Mouse (Mus musculus) 416B (cell line): ENCODE results near the gene Usp7.
A peak's percentile ranks its signal among the peaks of the same experiment; 100 is the strongest.

Source experiments
- DNase-seq: peaks from one replicate; pipeline ENCODE4 v3.0.0; 2011; ENCODE audit warnings: low read depth

Usp7 gene

DNA sequence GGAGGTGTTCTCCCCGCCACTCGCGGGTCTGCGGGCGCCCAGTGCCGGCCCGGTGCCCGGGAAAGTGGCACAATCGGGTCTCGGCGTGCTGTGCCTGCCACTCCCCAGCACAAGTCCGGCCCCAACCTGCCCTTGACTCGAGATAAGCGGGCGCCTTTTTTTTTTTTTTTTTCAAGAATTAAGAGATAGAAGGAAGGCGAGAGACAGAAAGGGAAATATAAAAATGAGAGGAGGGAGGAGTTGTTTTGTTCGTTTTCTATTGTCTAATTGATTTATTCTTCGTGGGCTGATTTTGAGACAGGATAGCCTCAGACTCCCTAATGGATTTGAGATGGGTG, 119.8 kb downstream of the Usp7 start:
- no peak for DNase-seq

DNA sequence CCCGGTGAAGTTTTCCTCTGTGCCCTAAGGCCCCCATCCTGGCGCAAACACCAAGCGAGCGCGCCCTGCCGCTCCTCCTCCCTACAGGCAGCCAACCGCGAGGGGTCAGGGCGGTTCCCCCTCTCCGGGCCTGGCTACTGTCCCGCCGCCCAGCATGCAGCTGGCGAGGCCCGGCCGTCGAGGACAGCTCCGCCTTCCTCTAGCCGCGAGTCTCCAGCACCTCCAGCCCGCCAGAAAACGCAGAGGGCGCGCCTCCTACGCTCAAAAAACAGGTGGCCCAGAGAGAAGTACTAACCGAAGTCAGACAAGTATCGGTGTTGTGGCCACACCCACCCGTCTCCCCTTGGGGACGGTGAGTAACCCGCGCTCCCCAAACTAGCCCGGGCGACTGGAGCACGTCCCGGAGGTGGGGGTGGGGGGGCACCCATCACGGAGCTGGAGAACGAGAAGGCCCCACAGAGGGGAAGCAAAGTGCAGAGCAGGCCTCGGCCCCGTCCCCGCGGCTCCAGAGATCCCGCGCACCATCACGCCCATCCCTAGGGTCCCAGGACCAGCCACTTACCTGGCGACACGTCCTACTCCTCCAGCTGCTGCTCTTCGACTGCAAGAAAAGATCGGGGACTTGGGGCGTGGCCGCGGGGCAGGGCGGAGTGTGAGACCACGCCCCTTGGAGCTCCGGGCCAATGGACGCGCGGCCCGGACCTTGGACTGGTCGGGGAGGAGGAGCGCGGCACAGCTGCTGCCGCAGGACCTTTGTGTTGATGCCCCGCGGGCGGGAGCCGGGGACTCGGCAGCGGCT, 120.4 kb downstream of the Usp7 start, which contains the start of gene Carhsp1:
Gene Carhsp1 (minus strand): TSS at position 605 of the 799 bp plus-strand sequence.
- DNase-seq = peak; percentile 90

DNA sequence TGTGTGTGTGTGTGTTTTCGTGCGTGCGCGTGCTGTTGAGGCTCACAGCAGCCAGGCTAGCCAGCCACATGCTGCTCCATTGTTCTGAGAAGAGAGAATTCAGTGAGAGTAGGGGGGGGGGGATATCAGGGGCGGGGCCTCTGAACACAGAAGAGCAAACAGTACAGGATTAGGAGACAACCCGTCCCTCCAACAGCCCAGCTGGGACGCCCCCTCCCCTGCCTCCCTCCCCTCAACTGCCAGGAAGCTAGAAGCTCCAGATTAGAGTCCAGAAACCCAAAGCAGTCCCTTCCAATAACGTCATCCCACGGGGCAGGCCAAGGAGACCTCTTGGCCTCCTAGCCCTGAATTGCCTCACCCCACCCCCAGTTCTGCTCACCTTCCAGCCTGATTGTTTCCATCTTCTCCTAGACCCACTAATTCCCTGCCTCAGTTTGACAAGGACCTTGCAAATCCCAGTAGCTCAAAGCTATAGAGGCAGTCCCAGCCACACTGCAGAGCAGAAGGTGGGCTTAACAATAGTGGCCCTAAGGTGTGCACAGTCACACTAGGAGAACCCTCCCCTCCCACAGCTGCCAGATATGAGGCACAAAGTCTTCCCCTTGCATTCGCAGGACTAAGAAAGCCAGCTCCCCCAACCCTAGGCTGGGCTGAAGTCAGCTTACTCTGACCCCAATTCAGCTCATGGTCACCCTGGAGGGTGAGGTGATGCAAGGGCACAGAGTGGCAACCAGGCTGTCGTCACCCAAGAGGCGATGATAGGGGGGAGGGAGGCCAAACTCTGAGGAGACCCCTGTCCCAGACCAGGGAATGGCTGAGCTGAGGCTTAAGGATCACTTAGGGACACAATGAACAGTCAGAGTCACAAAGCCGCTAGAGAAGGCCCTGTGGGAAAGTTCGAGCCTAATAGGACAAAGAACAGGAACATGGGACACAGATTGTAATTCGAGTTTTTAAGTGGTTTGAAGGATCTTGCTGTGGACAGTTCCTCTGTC, 121.8 kb downstream of the Usp7 start:
- DNase-seq = no peak

DNA sequence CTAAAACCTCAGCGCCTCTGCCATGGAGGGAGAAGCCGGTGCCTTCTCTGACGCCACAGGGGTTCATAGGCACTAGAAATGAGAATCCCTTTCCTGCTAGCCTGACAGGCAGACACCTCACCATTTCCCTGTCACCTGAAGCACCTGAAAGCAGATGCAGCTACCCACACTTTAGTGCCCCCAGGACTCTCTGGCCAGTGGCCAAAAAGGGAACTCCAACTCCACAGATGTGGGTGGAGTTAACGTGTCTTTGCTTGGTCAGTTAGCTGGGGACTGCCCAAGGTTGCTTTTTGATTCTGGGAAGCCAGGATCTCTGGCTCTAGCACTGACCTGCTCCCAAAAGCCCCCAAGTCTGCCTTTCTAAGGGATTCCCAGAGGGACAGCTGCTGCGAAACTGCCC, 122.7 kb downstream of the Usp7 start:
- no peak for DNase-seq

DNA sequence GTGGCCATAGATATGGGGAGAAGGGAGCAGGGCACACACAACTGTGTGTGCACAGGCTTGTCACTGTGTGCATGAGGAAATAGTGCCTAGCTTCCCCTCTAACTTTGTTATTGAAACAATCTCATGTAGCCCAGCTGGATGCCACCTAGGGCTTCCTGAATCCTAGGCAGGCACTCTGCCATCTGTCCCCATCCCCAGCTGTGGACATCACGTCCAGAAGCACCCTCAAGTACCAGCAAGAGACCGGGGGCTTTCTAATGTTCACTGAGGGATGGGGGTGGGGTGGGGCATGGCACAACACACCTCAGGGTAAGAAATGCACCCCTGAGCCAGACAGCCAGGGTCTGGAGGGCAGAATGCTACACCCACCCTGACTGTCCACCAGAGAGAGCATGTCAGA, 123.7 kb downstream of the Usp7 start:
- DNase-seq = no peak

DNA sequence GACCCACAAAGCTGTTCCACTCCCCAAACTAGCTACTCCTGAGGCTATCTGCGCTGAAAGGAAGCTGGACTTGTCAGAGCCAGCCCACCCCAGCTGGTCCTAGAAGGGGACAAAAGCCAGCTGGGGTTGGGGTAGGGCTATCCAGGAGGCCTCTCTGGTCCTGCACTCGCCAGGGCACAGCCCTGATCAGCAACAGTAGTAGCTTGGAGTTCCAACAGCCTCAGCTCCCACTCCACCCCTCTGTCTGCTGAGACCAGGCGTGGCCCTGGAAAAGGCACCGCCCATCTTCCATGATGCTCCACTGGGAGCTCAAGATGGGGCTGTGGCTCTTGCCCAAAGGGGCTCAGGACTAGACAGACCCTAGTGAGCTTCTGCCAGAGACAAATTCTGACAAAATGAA, 124.3 kb downstream of the Usp7 start:
- no peak for DNase-seq

DNA sequence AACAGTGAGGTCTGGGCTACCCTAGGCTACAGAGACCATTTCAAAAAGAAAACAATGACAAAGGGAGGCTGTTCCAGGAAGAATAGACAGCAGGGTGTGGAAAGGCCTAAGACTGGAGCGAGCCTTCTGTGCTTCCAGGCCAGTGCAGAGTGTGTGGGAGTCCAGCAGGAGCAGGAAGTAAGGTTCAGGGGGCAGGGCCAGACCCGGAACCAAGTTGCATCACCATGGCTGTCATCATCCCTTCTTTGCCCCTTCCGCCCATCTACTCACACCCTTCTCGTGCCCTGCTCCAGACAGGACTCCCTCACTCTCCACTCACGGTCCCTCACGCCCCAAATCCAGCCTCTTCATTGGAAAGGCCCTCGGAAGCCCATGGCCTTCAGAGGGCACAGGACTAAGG, 124.8 kb downstream of the Usp7 start:
- DNase-seq = peak; percentile 57

DNA sequence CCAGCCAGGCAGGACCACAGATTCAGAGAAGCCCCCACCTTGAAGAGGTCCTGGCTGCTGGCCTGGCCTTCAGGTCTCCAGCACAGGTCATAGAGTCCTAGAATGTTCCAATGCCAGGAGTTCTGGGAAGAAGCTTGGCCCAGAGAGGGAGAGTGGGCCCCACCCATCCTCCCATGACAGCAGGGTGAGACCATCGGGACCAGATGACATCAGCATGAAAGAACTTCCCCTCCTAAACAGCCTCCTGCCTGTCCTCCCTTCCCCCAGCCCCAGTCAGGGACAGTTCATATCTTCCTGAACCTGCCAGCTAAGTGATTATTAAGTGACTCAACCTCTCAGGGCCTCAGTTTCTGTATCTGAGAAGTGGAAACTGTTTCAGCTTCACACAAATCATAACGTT, 125.7 kb downstream of the Usp7 start:
- peak; percentile 62 for DNase-seq

DNA sequence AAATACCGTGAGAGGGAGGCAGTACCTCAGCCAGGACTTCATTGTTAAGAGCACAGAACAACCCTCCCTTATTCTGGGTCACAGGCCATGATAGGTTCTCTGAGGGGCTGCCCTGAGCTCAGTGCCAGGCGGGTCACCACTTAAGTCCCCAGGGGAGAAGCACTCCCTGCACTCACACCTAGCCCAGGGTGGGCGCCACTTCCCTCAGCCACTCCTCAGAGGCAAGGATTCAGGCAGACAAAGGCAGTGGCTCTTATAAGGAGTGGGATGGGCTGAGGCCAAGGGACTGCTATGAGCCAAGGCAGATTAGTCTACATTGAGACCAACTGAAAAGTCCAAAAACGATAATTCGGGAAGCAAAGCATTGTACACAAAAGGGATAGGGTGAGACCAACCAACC, 126.7 kb downstream of the Usp7 start:
- DNase-seq = no peak

DNA sequence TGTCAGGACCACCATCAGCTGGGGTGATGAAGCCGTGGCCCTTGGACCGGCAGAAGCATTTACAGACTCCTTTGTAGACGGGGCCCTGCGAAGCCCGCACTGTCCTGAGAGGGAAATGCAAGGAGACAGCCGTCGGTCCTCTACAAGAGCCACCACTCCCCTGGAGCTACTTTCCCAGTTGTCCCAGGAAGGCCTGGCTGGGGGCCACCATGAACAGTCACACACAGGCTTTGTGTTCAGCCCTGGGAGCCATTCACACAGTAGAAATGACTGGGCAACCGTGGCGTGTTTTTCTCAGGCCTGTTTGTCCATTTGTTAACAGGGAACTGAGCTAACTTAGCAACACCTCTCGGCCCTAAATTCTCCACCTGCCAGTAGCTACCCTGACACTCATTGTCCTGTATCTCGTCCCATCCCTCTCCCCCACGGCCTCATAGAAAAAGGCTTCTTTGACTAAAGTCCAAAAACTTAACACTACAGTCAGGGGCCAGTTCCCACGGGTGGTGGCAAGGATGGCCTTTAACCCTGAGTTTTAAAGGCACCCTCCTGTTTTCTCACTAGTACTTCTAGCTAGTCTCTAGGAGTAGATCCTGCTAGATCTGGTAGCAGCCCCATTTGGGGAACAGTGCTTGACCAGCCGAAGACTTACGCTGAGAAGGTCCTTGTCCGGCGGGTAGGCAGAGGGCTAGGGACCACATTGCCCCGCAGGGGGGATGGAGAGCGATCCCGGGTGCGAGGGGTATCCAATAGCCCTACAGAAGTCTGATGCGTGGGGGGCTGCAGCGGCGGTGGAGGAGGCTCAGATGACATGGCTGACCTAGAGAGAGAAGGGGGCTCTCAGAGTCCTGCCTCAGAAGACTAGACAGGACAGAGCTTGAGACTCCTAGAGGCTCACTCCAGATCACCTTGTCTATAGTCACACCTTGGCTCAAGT, 128.2 kb downstream of the Usp7 start:
- no peak for DNase-seq

DNA sequence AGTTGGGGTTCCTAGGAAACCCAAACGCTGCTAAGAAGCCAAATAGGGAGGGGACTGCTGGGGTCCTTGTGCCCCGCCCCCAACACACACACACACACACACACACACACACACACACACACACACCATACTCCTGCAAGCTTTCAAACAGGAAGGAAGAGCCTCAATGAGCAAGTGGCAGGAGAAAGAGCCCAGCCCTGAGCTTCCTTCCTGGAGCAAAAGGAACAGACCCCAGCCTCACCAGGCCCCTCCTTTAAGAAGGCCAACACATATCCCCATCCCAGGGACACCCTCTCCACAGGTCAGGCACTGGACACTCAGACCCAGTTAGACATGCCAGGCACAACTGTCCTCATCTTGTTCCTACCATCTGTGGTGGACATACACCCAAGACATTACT, 129.1 kb downstream of the Usp7 start:
- peak; percentile 27 for DNase-seq

DNA sequence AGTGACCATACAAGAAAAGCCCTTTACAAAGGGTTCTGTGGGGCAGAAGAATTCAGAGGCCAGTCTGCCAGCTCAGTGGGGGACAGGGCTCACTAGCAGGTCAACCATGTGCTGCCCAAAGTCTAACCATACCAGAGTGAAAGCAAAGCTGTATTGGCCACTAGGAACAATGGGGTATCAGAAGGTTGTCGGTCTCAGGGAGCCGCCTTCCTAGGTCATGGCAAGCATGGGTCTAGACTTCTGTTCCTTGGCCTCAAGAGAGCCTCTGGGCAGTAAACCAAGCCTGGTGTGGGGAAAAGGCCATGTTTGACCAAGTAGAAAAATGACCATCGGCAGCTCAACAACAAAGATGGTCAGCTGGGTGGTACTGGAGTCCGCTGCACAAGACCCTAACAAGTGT, 133.3 kb downstream of the Usp7 start:
- DNase-seq = no peak

DNA sequence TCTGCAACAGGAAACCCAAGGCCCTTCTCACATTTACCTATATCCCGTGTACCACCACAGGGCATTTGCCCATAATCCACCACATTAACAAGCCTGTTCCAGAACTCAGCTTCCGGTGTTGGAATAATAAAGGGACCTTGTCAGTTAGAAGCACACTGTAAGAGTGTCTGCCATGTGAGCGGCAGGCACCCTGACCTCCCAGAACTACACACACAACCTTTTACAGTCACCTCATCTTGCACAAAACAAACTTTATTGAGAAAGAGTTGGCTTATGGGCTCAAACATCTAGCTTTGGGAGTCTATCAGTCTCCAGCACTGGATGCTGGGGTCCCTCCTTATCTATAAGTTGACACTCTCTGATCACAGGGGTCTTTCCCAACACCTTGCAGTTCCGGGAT, 133.8 kb downstream of the Usp7 start:
- DNase-seq = no peak

DNA sequence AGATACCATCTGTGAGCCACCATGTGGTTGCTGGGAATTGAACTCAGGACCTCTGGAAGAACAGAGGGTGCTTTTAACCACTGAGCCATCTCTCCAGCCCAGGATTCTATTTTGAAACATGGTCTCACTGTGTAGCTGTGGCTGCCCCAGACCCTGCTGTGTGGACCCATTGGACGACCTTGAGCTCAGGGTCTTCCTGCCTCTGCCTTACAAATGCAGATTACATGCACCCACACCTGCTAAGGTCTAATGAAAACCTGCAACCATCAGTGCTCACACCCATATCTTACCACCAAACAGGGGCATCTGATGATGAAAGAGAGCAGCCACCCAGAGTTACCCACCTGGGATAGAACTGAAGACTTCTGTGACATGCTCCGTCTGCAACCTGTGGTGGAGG, 135.9 kb downstream of the Usp7 start:
- DNase-seq = no peak

DNA sequence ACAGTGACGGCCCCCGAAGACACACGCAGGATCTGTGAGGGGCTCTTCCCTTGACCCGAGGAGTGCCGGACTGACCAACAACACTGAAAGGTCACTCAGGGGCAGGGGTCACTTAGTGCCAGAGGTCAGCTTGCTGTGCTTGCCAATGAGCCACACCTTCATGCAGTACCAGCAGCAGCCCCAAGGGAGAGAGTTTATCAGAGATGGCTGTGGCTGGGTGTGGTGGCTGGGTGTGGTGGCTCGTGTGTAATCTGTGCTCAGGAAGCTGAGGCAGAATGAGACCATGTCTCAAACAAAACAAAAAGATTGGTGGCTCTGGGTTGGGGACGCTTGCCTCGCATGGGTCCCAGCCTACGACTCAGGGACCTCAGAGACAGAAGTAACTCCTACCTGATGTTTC, 136.5 kb downstream of the Usp7 start:
- DNase-seq = no peak

DNA sequence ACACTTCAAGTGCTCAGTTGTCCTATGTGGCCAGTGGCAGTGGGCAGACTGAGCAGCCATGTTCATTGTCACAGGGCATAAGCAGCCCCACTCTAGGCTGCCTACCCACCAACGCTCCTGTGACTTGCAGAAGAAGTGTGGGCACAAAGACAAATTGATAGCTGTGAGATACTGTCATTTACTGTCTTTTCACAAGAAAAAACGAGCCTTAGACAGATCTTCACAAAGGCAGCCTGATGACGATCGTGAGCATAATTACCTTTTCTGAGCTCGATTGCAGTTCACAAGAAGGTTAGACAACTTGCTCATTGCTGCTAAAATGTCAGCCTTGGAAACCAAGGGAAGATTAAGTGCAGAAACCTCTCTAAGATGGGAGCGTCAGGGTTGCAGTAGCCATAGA, 137.0 kb downstream of the Usp7 start:
- no peak for DNase-seq

DNA sequence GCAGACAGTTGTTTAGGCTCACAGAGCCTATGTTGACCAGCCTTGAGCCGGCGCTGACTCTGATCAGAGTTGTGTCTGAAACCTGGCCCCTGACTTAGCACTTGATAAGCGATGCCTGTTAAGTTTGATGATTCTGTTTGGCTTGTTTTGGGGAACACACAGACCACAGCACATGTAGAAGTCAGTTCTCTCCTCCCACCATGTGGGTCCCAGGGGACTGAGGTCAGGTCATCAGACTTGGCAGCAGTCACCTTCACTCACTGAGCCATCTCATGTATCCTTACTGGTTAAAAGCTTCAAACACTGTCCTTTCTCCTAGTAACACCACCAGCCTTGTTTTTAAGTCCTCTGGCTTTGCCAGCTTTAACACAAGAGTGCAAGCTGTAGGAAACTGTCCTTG, 142.1 kb downstream of the Usp7 start:
- no peak for DNase-seq

DNA sequence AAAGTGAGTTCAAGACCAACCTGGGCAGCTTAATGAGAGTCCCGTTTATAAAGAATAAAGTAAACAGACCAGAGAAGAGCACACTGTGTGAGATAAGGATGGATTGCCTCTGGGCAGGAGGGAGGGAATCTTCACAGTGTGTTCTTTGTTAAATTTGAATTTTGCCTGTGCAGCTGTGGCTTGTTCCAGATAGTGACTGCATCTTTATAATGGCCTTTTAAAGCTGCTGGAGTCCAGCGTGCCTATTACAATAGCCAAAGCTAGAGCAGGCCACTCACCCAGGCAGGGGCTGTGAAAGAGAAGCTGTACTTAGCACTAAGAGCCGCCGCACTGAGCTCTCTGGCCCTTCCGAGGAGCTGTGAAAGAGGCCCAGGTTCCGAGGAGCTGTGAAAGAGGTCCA, 146.6 kb downstream of the Usp7 start:
- DNase-seq = no peak

DNA sequence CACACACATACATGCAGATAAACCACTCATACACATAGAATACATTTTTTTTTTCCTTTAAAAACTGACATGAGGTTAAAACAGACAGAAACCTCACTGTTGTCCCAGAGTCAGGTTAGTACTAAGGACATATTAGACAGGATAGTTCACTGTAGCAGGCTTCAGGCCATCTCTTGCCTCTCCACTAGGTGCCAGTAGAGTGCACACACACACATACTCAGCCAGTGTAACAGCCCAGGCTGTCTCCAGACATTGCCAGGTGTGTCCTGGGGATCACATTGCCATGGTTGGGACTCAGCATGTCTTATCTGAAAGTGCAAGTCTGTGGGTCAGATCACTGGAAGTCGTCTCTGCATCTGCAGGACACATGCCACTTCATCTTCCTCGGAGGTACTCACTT, 148.3 kb downstream of the Usp7 start:
- DNase-seq = peak; percentile 70
